Mouse (Mus musculus) spleen, adult 2 months (tissue): ENCODE data around the gene Hist1h3b. TPM values are rescaled to one million over a fixed set of nuclear protein-coding genes. Genes with fewer than 3 reads are reported as not detected.
A peak's percentile ranks its signal among the peaks of the same experiment; 100 is the strongest.

Source experiments
- DNase-seq, 2 experiments: peaks; one replicate each; pipeline versions ENCODE4 v3.0.0 to v3.0.0-alpha.2; 2012 to 2021; ENCODE audit warnings: low spot score in 2 of 2, low read depth in 1 of 2
- H3K27ac ChIP-seq: fragments of 200-500 bp; 2 replicates; pipeline ENCODE4 v1.5.1; 2012; ENCODE audit warnings: low read length, inconsistent platforms; ENCODE audit not compliant: insufficient read depth
- H3K27me3 ChIP-seq: fragments of 200-500 bp; 2 replicates; pipeline ENCODE4 v1.6.1; 2012; ENCODE audit warnings: mild to moderate bottlenecking, moderate library complexity, low read length, inconsistent platforms; ENCODE audit not compliant: control insufficient read depth, insufficient read depth
- H3K36me3 ChIP-seq: fragments of 200-500 bp; 2 replicates; pipeline ENCODE4 v1.6.1; 2012; ENCODE audit warnings: mild to moderate bottlenecking, low read length, inconsistent platforms; ENCODE audit not compliant: control insufficient read depth, insufficient read depth
- H3K4me1 ChIP-seq: fragments of 200-500 bp; 2 replicates; pipeline ENCODE4 v1.6.1; 2011; ENCODE audit warnings: inconsistent platforms; ENCODE audit not compliant: control insufficient read depth, insufficient read depth, insufficient read length
- H3K4me3 ChIP-seq: fragments of 200-500 bp; 2 replicates; pipeline ENCODE4 v1.5.1; 2011; ENCODE audit warnings: mild to moderate bottlenecking, inconsistent platforms; ENCODE audit not compliant: insufficient read depth, insufficient read length; ENCODE audit errors: extremely low read depth
- CTCF ChIP-seq: fragments of 200-500 bp; IDR thresholded peaks from 2 replicates; pipeline ENCODE4 v1.5.1; 2011; ENCODE audit warnings: mild to moderate bottlenecking, inconsistent platforms; ENCODE audit not compliant: insufficient read depth, insufficient read length, insufficient replicate concordance; ENCODE audit errors: extremely low read depth
- POLR2A ChIP-seq: fragments of 200-500 bp; IDR thresholded peaks from 2 replicates; pipeline ENCODE4 v1.6.1; 2011; ENCODE audit warnings: low read depth, low read length, inconsistent platforms
- WGBS: fragments of 180-500 bp; shearing (Covaris S2); methylation state at CpG from one replicate; pipeline ENCODE4 v1.1.7; 2018; 5-methylcytosine and 5-hydroxymethylcytosine counted together
- polyA plus RNA-seq: library from polyadenylated mRNA; depleted of rRNA; stranded (reverse); fragments of >200 nt; gene quantifications from 2 replicates; pipeline ENCODE4 v1.2.3, GENCODE M21; 2012

The Hist1h3b gene
- polyA plus RNA-seq, 1 experiment: 54.9 TPM

DNA sequence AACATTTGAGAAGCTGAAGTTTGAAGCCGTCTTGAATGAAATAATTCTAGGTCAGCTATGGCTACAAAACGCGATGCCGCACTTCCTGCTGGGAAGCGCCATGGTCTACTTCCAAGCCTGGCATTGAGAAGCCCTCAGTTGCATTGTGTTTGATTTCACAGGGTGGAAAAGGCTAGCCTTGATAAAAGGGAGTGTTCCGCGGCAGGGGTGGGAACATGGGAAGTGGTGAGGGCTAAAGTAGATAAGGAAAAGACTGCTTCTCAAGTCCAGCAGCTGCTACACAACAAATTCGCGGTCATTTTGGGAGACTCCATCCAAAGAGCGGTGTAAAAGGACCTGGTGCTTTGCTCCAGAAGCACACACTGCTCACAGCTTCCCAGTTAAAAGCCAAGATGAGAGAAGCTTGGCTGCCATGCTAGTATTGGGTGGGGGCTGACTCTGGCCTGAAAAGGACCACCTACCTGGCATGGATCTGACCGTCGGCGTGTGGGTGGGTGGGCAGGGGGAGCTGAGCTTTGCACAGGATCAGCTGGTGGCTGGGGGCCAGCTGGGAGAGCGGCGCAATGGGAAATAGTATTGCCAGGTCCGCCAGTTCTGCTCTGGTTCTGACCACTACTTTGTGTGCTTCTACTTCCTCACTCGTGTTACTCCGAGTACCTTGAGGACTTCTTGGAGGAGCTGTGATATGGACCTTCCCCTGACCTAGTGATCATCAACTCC is 23.4 kb upstream of the Hist1h3b start:
- no peaks in the 10 kb centered on the region for H3K36me3 ChIP-seq
- WGBS: 75% methylated on average over 18 of the region's 18 CpGs
- H3K27me3 ChIP-seq: no peaks in the 10 kb centered on the region
- TF ChIP-seq CTCF (no peak), POLR2A (no peak)
- no peak for DNase-seq
- peak overlapping the region; percentile 56 for H3K27ac ChIP-seq
- H3K4me1 ChIP-seq: no peaks in the 10 kb centered on the region; the same call in 1 of the 2 replicates
- H3K4me3 ChIP-seq: no peak overlapping the region

DNA sequence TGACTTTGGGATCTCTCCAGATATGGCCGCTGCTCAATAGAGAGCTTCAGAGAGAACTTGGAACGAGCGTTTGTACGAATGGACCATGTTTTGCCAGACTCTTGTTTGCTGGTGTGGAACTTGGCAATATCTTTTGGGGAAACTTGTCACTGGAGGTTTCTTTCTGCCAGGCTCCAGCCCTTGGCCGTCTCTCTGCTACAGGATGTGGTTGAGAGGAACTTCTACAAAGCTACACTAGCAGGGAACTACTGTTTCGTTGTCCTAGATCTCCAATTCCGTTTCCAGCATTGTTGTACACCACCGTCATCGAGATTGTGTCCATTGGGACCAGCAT is 22.9 kb upstream of the Hist1h3b start:
- TF ChIP-seq CTCF (no peak), POLR2A (no peak)

DNA sequence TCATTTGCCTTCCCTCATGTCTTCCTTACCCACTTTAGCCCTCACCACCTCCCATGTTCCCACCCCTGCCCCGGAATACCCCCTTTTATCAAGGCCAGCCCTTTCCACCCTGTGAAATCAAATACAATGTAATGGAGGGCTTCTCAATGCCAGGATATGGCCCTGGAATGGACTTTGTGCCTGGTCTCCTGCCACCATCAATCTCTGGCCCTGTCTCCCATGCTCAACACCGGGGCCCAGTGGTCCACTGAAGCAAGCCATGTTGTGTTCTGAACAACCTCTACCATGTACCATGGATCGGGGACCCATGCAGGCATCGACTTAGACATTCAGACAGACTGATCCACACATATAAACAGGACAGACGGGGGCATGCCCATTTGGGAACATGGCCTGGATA is 22.4 kb upstream of the Hist1h3b start:
- no peaks in the 10 kb centered on the region for H3K27me3 ChIP-seq
- no peak overlapping the region for H3K4me3 ChIP-seq
- H3K36me3 ChIP-seq: no peaks in the 10 kb centered on the region
- DNase-seq: no peak
- WGBS: 96% methylated on average over 5 of the region's 5 CpGs
- peak overlapping the region; percentile 20; the same call in 1 of the 2 replicates for H3K27ac ChIP-seq
- no peak for TF ChIP-seq POLR2A
- TF ChIP-seq CTCF: no peak
- no peaks in the 10 kb centered on the region; the same call in 1 of the 2 replicates for H3K4me1 ChIP-seq

More for the DNA sequence above, 22.9 kb upstream of the Hist1h3b start:
- 32% methylated on average over 9 of the region's 9 CpGs for WGBS
- Histone ChIP-seq H3K4me1 (no peaks in the 10 kb centered on the region; the same call in 1 of the 2 replicates), H3K4me3 (no peak overlapping the region), H3K36me3 (no peaks in the 10 kb centered on the region), H3K27me3 (no peaks in the 10 kb centered on the region), H3K27ac (peak overlapping the region; percentile 24; the same call in 1 of the 2 replicates)
- no peak for DNase-seq

DNA sequence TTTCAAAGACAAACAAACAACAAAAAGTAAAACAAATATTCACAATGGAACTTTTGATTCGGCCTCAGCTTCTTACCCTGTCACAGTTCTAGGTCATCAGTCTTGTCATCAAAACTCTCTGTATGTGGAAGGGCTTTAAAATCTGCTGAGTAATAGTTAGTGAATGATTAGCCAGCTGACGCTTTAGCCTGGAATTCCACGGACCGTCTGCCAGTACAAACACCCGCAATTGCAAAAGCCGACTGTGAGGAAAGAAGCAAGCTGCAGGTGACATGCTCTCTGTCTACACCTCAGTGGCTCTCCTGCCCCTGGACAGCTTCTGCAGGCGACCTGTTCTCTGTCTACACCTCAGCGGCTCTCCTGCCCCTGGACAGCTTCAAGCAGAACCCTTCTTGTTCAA is 21.6 kb upstream of the Hist1h3b start:
- DNase-seq: no peak
- TF ChIP-seq POLR2A (no peak), CTCF (no peak)

DNA sequence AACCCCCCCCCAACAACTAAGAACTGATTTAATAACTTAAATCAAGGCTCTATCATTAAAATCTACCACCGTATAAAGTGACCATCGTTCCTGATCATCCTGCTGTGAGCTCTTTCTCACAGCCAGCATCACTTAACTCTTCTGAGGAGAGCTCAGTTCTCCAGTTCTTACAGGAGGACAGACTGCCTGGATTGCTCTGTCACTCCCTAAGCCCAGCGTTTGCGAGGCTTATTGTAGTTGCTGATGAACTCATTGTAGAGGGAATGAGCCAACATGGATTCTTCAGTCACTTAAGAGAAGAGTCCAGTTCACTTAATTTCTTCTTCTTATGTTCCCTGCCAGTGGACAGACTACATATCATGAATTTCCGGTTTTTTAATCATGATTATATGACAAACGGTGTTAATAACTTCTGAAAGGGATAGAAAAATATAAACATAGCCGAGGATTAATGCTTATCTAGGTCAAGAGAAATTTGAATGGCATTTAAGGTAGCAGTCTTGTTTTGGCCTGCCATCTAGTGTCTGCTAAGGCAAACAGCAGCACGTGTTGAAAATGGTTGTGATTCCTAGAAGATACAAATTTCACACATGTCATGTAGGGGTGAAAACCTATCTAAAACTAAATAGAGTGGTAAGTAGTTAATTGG is 19.8 kb upstream of the Hist1h3b start:
- WGBS: 32% methylated on average over 8 of the region's 8 CpGs
- no peaks in the 10 kb centered on the region for H3K27me3 ChIP-seq
- TF ChIP-seq POLR2A (no peak), CTCF (peak; percentile 38; the same call in 1 of the 2 replicates)
- no peak overlapping the region for H3K4me3 ChIP-seq
- peak in 1 of 2 experiments; percentile 36 for DNase-seq
- no peak overlapping the region for H3K27ac ChIP-seq
- no peaks in the 10 kb centered on the region; the same call in 1 of the 2 replicates for H3K4me1 ChIP-seq
- no peaks in the 10 kb centered on the region for H3K36me3 ChIP-seq

More for the DNA sequence above, 21.6 kb upstream of the Hist1h3b start:
- Histone ChIP-seq H3K4me1 (no peaks in the 10 kb centered on the region; the same call in 1 of the 2 replicates), H3K4me3 (no peak overlapping the region), H3K27ac (no peak overlapping the region), H3K27me3 (no peaks in the 10 kb centered on the region), H3K36me3 (no peaks in the 10 kb centered on the region)
- 72% methylated on average over 8 of the region's 8 CpGs for WGBS

DNA sequence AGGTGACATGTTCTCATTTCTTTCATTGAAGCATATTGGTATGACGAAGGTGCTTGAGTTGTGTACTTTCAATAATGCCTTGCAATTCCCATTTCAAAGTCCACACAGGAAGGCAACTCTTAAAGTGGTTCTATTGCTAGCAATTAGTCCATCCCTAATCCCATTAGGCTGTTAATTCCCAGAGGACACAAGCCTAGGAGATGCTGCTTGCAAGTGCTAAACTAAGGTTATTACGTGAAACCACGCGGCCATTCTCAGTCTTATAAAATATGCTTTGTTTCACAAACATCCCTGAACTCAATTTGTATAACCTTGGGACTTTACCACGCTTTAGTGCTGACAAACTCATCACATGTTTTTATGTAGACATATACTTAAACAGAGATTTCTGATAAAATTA is 15.0 kb upstream of the Hist1h3b start:
- TF ChIP-seq CTCF: no peak
- no peak for TF ChIP-seq POLR2A
- H3K27ac ChIP-seq: no peak overlapping the region
- no peak for DNase-seq

More for the DNA sequence above, 15.0 kb upstream of the Hist1h3b start:
- no peaks in the 10 kb centered on the region for H3K4me1 ChIP-seq
- no peaks in the 10 kb centered on the region for H3K27me3 ChIP-seq
- H3K4me3 ChIP-seq: no peak overlapping the region
- H3K36me3 ChIP-seq: no peaks in the 10 kb centered on the region; the same call in 1 of the 2 replicates
- 94% methylated on average over 5 of the region's 5 CpGs for WGBS
